Mouse (Mus musculus): ENCODE results near the gene Srebf2. TPM values are rescaled to one million over a fixed set of nuclear protein-coding genes. Genes with fewer than 3 reads are reported as not detected.
A peak's percentile ranks its signal among the peaks of the same experiment; 100 is the strongest.
"Not testable (repeated sequence)": the region's sequence is repeated elsewhere in the genome, so short reads cannot be mapped to it uniquely, and the experiment has no call there.

Srebf2 gene
- polyA plus RNA-seq, 1 experiment: 25.3 TPM

GRCm38 (mm10) chr15:82231591-82232378 lies 84.8 kb downstream of the Srebf2 start:
- H3K4me1 ChIP-seq (ENCODE audit: control insufficient read depth, insufficient read depth, insufficient read length, low read length): no peaks in the 10 kb centered on the region
- no peak overlapping the region for H3K4me3 ChIP-seq (ENCODE audit: insufficient read depth, low read depth, low read length)
- H3K27ac ChIP-seq (replicated peaks; ENCODE audit: low read depth, low read length): no peak overlapping the region

- Histone ChIP-seq H3K27ac (replicated peaks; ENCODE audit: low read depth, low read length) (no peak overlapping the region), H3K4me1 (ENCODE audit: control insufficient read depth, insufficient read depth, insufficient read length, low read length) (no peaks in the 10 kb centered on the region), H3K4me3 (ENCODE audit: insufficient read depth, low read depth, low read length) (no peak overlapping the region)
These were observed 85.7 kb downstream of the Srebf2 start for GRCm38 (mm10) chr15:82232651-82233050.

DNA sequence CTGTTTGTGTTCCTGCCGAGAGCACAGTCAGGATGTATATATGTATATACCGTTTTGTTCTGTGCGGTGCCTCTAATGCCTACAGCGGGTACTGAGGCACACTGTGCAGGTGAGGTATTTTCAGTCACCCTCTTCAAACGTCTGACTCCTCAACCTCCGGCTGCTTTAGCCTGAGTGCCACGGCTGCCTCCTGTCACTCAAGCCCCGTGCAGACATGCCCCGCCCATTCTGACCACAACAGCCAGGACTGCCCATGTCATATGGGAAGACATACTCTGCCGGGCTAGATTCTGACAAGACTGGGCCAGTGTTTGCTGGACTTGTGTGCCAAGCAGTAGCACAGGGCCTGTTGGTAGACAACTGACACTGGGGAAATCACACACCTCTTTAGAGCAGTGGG lies 88.7 kb downstream of the Srebf2 start:
- H3K27ac ChIP-seq (replicated peaks; ENCODE audit: low read depth, low read length): no peak overlapping the region
- no peaks in the 10 kb centered on the region for H3K4me1 ChIP-seq (ENCODE audit: control insufficient read depth, insufficient read depth, insufficient read length, low read length)
- no peak overlapping the region for H3K4me3 ChIP-seq (ENCODE audit: insufficient read depth, low read depth, low read length)

GRCm38 (mm10) chr15:82236565-82236964 lies 89.6 kb downstream of the Srebf2 start:
- no peak overlapping the region for H3K27ac ChIP-seq (replicated peaks; ENCODE audit: low read depth, low read length)
- no peaks in the 10 kb centered on the region for H3K4me1 ChIP-seq (ENCODE audit: control insufficient read depth, insufficient read depth, insufficient read length, low read length)

DNA sequence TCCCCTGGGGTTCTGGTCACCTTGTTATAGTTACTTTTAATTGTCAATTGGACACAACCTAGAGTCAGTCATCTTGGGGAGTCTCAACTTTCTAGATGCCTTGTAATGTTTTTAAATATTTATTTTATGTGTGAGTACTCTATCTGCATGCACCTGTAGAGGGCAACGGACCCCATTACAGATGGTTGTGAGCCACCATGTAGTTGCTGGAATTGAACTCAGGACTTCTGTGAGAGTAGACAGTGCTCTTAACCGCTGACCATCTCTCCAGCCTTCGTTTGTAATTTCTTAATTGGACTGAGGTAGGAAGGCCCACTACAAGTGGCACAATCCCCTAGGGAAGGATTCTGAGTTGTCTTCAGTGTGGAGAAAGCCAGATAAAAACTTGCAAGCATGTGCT lies 96.3 kb downstream of the Srebf2 start:
- Histone ChIP-seq H3K4me3 (ENCODE audit: insufficient read depth, low read depth, low read length) (peak overlapping the region; percentile 98), H3K27ac (replicated peaks; ENCODE audit: low read depth, low read length) (no peak overlapping the region), H3K4me1 (ENCODE audit: control insufficient read depth, insufficient read depth, insufficient read length, low read length) (no peaks in the 10 kb centered on the region)

More at GRCm38 (mm10) chr15:82236565-82236964, 89.6 kb downstream of the Srebf2 start:
- no peak overlapping the region for H3K4me3 ChIP-seq (ENCODE audit: insufficient read depth, low read depth, low read length)

GRCm38 (mm10) chr15:82243742-82244114 lies 96.7 kb downstream of the Srebf2 start:
- H3K4me1 ChIP-seq (ENCODE audit: control insufficient read depth, insufficient read depth, insufficient read length, low read length): no peaks in the 10 kb centered on the region
- no peak overlapping the region for H3K27ac ChIP-seq (replicated peaks; ENCODE audit: low read depth, low read length)
- peak overlapping the region; percentile 98 for H3K4me3 ChIP-seq (ENCODE audit: insufficient read depth, low read depth, low read length)

DNA sequence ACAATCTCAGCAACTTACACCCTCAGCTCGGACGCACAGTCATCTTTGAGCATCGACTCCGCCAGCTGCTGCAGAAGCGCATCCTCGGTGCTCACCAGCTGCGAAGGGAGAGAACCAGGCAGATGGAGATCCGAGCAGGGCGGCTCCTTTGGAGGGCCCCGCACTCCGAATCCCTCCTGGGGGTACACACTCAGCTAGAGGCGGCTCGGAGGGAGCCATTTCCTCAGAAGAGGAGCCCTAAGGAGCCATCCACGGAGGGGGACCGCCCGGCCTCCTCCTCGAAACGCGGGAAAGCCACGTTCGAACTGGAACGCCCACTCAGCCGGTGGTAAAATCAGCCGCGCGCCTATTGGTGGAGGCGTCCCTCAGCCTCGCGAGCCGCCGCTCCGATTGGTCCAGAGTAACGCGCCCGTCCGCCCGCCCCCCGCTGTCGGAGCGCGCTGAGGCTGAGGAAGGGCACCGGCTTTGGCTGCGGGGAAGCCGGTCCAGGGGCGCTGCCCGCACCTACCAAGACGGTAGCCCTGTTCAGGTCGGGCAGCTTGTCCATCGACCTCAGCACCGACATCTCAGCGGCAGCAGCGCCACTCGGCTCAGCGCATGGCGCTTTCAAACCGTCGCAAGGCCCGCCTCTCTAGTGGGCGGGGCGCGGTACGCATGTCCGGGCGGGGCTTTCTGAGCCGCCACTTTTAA lies 97.3 kb downstream of the Srebf2 start, which contains the start of gene Cenpm:
Gene Cenpm, minus strand, starts transcription at position 634 of the 690 bp plus-strand sequence.
- Histone ChIP-seq H3K4me3 (ENCODE audit: insufficient read depth, low read depth, low read length) (peak within 1 kb of the TSS; percentile 98), H3K4me1 (ENCODE audit: control insufficient read depth, insufficient read depth, insufficient read length, low read length) (no peaks in the 10 kb centered on the region), H3K27ac (replicated peaks; ENCODE audit: low read depth, low read length) (no peak within 1 kb of the TSS)

DNA sequence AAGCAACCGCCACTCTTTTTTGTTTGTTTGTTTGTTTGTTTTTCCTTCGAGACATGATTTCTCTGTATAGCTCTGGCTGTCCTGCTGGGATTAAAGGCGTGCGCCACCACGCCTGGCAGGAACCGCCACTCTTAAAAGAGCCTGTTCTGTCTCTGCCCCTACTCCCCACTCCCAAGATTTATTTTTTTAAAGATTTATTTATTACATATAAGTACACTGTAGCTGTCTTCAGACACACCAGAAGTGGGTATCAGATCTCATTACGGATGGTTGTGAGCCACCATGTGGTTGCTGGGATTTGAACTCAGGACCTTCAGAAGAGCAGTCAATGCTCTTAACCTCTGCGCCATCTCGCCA lies 97.8 kb downstream of the Srebf2 start:
- H3K27ac ChIP-seq (replicated peaks; ENCODE audit: low read depth, low read length); H3K4me1 ChIP-seq (ENCODE audit: control insufficient read depth, insufficient read depth, insufficient read length, low read length): not testable (repeated sequence)
- H3K4me3 ChIP-seq (ENCODE audit: insufficient read depth, low read depth, low read length): 0 out of 2 replicates have a peak overlapping the region, but pooled peaks have one; percentile 29

DNA sequence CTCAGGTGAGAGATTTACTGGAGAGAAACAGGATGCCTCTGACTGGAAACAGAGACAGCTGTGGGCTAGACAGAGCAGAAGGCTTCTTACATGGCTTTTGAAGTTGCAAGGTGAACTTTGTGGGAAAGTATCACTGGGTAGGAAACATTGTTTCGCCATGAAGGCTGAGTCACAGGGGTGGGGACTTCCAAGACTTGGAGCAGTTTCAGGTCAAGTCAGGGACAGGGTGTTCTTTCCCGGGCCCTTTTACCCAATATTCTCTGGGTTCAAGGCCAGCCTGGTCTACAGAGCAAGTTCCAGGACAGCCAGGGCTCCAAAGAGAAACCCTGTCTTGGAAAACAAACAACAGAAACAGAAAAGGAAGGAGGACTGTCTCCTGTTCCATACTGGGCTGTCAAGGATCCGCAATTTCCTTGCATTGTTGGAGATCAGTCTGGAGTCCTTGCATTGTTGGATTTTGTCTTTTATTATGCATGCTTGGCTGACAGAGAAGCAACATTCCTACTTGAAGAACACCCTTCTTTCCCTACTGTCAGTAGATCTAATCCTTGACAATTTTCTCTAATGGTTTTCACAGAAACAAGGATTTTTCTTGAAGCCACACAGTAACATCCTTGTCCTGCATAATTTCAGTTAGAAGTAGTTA lies 100.3 kb downstream of the Srebf2 start:
- Histone ChIP-seq H3K4me1 (ENCODE audit: control insufficient read depth, insufficient read depth, insufficient read length, low read length) (no peaks in the 10 kb centered on the region), H3K4me3 (ENCODE audit: insufficient read depth, low read depth, low read length) (no peak overlapping the region), H3K27ac (replicated peaks; ENCODE audit: low read depth, low read length) (no peak overlapping the region)

DNA sequence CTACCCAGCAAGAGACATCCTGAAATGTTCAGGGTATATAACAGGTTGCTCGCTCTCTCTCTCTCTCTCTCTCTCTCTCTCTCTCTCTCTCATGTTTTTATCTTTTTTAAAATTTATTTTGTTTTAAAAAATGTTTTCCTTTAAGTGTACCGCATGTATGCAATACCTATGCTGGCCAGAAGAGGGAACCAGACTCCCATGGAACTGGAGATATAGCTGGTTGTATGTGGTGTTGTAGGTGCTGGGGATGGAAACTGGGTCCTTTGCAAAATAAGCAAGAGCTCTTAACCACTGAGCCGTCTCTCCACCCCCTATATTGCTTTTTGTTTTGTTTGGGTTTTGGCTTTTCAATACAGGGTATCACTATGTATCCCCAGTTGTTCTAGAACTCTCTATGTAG lies 104.6 kb downstream of the Srebf2 start:
- Histone ChIP-seq H3K27ac (replicated peaks; ENCODE audit: low read depth, low read length) (no peak overlapping the region), H3K4me1 (ENCODE audit: control insufficient read depth, insufficient read depth, insufficient read length, low read length) (no peaks in the 10 kb centered on the region), H3K4me3 (ENCODE audit: insufficient read depth, low read depth, low read length) (no peak overlapping the region)

- Histone ChIP-seq H3K4me1 (ENCODE audit: control insufficient read depth, insufficient read depth, insufficient read length, low read length) (no peaks in the 10 kb centered on the region), H3K4me3 (ENCODE audit: insufficient read depth, low read depth, low read length) (no peak within 1 kb of the TSS), H3K27ac (replicated peaks; ENCODE audit: low read depth, low read length) (no peak within 1 kb of the TSS)
These were observed 105.1 kb downstream of the Srebf2 start, which contains the start of gene 1500009C09Rik for GRCm38 (mm10) chr15:82252097-82252496. TSS of gene 1500009C09Rik (plus strand) at chr15:82252397.

Other genes with a start within 250 kb of the Srebf2 start
- gene Polr3h, start 220.9 kb upstream of the Srebf2 start, polyA plus RNA-seq (2012; ENCODE audit: insufficient read depth, insufficient read length, missing spikeins): 2.8 and 13.2 TPM in 2 replicates
- gene Csdc2, start 210.4 kb upstream of the Srebf2 start, polyA plus RNA-seq (2012; ENCODE audit: insufficient read depth, insufficient read length, missing spikeins): not detected in 2 replicates
- gene Pmm1, start 186.3 kb upstream of the Srebf2 start, polyA plus RNA-seq (2012; ENCODE audit: insufficient read depth, insufficient read length, missing spikeins): 86.8 and 130 TPM in 2 replicates
- not detected in 2 replicates for gene 1700029P11Rik, start 166.6 kb upstream of the Srebf2 start, polyA plus RNA-seq (2012; ENCODE audit: insufficient read depth, insufficient read length, missing spikeins)
- 119 and 145 TPM in 2 replicates for gene Xrcc6, start 159.3 kb upstream of the Srebf2 start, polyA plus RNA-seq (2012; ENCODE audit: insufficient read depth, insufficient read length, missing spikeins)
- gene Desi1, start 113.3 kb upstream of the Srebf2 start, polyA plus RNA-seq (2012; ENCODE audit: insufficient read depth, insufficient read length, missing spikeins): 5.1 and 9.2 TPM in 2 replicates
- 88.5 and 124 TPM in 2 replicates for gene Snu13, start 99.6 kb upstream of the Srebf2 start, polyA plus RNA-seq (2012; ENCODE audit: insufficient read depth, insufficient read length, missing spikeins)
- not detected in 2 replicates for gene 4930407I10Rik, start 88.0 kb upstream of the Srebf2 start, polyA plus RNA-seq (2012; ENCODE audit: insufficient read depth, insufficient read length, missing spikeins)
- gene Mei1, start 77.2 kb upstream of the Srebf2 start, polyA plus RNA-seq (2012; ENCODE audit: insufficient read depth, insufficient read length, missing spikeins): not detected in 2 replicates
- 3.6 and 4.3 TPM in 2 replicates for gene Ccdc134, start 19.3 kb upstream of the Srebf2 start, polyA plus RNA-seq (2012; ENCODE audit: insufficient read depth, insufficient read length, missing spikeins)
- gene Shisa8, start 65.6 kb downstream of the Srebf2 start, polyA plus RNA-seq (2012; ENCODE audit: insufficient read depth, insufficient read length, missing spikeins): not detected in 2 replicates
- gene Tnfrsf13c, start 77.2 kb downstream of the Srebf2 start, polyA plus RNA-seq (2012; ENCODE audit: insufficient read depth, insufficient read length, missing spikeins): not detected in 2 replicates
- gene Cenpm, start 97.6 kb downstream of the Srebf2 start, polyA plus RNA-seq (2012; ENCODE audit: insufficient read depth, insufficient read length, missing spikeins): not detected in 2 replicates
- gene 1500009C09Rik, start 105.2 kb downstream of the Srebf2 start, polyA plus RNA-seq (2012; ENCODE audit: insufficient read depth, insufficient read length, missing spikeins): not detected in 2 replicates
- 0.28 TPM in 1 of 2 replicates, not detected in the other for gene Sept3, start 127.7 kb downstream of the Srebf2 start, polyA plus RNA-seq (2012; ENCODE audit: insufficient read depth, insufficient read length, missing spikeins)
- gene Wbp2nl, start 151.8 kb downstream of the Srebf2 start, polyA plus RNA-seq (2012; ENCODE audit: insufficient read depth, insufficient read length, missing spikeins): not detected in 2 replicates
- gene Naga, start 191.7 kb downstream of the Srebf2 start, polyA plus RNA-seq (2012; ENCODE audit: insufficient read depth, insufficient read length, missing spikeins): 13.1 and 13.8 TPM in 2 replicates
- gene Pheta2, start 191.8 kb downstream of the Srebf2 start, polyA plus RNA-seq (2012; ENCODE audit: insufficient read depth, insufficient read length, missing spikeins): 0.52 and 1.5 TPM in 2 replicates
- 420 and 432 TPM in 2 replicates for gene Smdt1, start 191.8 kb downstream of the Srebf2 start, polyA plus RNA-seq (2012; ENCODE audit: insufficient read depth, insufficient read length, missing spikeins)
- gene Ndufa6, start 207.1 kb downstream of the Srebf2 start, polyA plus RNA-seq (2012; ENCODE audit: insufficient read depth, insufficient read length, missing spikeins): 2,100 and 2,481 TPM in 2 replicates
- gene Cyp2d22, start 233.1 kb downstream of the Srebf2 start, polyA plus RNA-seq (2012; ENCODE audit: insufficient read depth, insufficient read length, missing spikeins): 29.8 and 37.1 TPM in 2 replicates
- not detected in 2 replicates for gene Cyp2d11, start 246.8 kb downstream of the Srebf2 start, polyA plus RNA-seq (2012; ENCODE audit: insufficient read depth, insufficient read length, missing spikeins)

Measured in brown adipose tissue, adult 24 weeks (tissue).